Mouse (Mus musculus) intestine, postnatal 0 days (tissue): ENCODE measurements around the gene Kctd2. TPM values are rescaled to one million over a fixed set of nuclear protein-coding genes. Genes with fewer than 3 reads are reported as not detected.

Experiments
- ATAC-seq: fragments of 200-750 bp; cut with Nextera tagmentation; 2 replicates; pipeline ENCODE4 v1.8.0; 2017; ENCODE audit warnings: mild to moderate bottlenecking, moderate TSS enrichment, moderate library complexity
- H3K27ac ChIP-seq: fragments of 300-500 bp; sonication (generic); 2 replicates; pipeline ENCODE4 v1.5.1; 2014; ENCODE audit warnings: mild to moderate bottlenecking, low read depth, low read length, moderate library complexity
- H3K27me3 ChIP-seq: fragments of 300-500 bp; sonication (generic); replicated peaks from 2 replicates; pipeline ENCODE4 v1.6.1; 2014; ENCODE audit warnings: low read length, mixed read lengths; ENCODE audit not compliant: control insufficient read depth, insufficient read depth
- H3K36me3 ChIP-seq: fragments of 300-500 bp; sonication (generic); 2 replicates; pipeline ENCODE4 v1.6.1; 2014; ENCODE audit warnings: mild to moderate bottlenecking, moderate library complexity; ENCODE audit not compliant: control insufficient read depth, insufficient read depth
- H3K4me1 ChIP-seq: fragments of 300-500 bp; sonication (generic); replicated peaks from 2 replicates; pipeline ENCODE4 v1.6.1; 2014; ENCODE audit warnings: antibody characterized with exemption, low read length, mixed read lengths; ENCODE audit not compliant: control insufficient read depth, insufficient read depth
- H3K4me2 ChIP-seq: fragments of 300-500 bp; sonication (generic); replicated peaks from 2 replicates; pipeline ENCODE4 v1.6.1; 2014; ENCODE audit warnings: low read depth, mild to moderate bottlenecking, moderate library complexity
- H3K4me3 ChIP-seq: fragments of 300-500 bp; sonication (generic); 2 replicates; pipeline ENCODE4 v1.5.1; 2014; ENCODE audit warnings: low read depth, low read length
- H3K9ac ChIP-seq: fragments of 300-500 bp; sonication (generic); 2 replicates; pipeline ENCODE4 v1.6.1; 2014; ENCODE audit warnings: mild to moderate bottlenecking, low read depth, low read length
- H3K9me3 ChIP-seq: fragments of 300-500 bp; sonication (generic); 2 replicates; pipeline ENCODE4 v1.6.1; 2016; ENCODE audit warnings: mixed run types; ENCODE audit not compliant: control insufficient read depth
- CTCF ChIP-seq: sonication (generic); IDR thresholded peaks from 2 replicates; pipeline ENCODE4 v1.5.1; 2016; ENCODE audit warnings: low read depth, mild to moderate bottlenecking, control low read depth, antibody characterized with exemption, moderate library complexity
- WGBS: fragments of 180-500 bp; shearing (Covaris S2); extraction: QIAGEN DNeasy Blood & Tissue Kit; methylation state at CpG from one replicate; pipeline ENCODE4 v1.1.7; 2014; 5-methylcytosine and 5-hydroxymethylcytosine counted together
- polyA plus RNA-seq: library from polyadenylated mRNA; unstranded; fragments of >200 nt; fragmentation: Nextera tagmentation; extraction: Ambion mirVana; gene quantifications from 2 replicates; pipeline ENCODE4 v1.2.1, GENCODE M21; 2015

The Kctd2 gene
- polyA plus RNA-seq, 1 experiment from 2014 or later, result 17.5 TPM

DNA sequence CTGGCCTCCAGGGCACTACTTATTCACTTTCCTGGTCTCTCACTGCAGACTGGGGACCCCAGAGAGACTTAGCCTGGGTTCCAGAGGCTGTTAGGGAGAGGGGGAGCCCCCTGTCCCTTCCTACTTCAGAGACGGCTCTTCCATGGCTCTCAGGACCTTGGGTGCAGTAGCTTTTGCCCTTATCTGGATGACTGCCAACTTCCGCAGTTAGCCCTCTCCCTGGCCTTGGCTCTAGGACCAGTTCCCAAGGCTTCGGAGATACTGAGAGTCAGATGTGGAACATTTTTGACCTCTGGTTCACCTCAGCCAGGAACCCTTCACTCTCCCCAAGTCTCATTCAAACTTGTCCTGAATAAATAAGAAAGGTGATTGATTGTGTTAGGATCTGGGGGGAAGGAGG lies 27.0 kb downstream of the Kctd2 start:
- no peak for ATAC-seq
- H3K4me2 ChIP-seq, result peak overlapping the region; percentile 48
- H3K4me1 ChIP-seq, result peaks cover 16% of the 10 kb centered on the region; the same call in 1 of the 2 replicates
- peak overlapping the region; percentile 87 for H3K27ac ChIP-seq
- peak overlapping the region; percentile 34; the same call in 1 of the 2 replicates for H3K9ac ChIP-seq
- TF ChIP-seq CTCF, result no peak
- no peaks in the 10 kb centered on the region for H3K36me3 ChIP-seq
- no peak overlapping the region for H3K4me3 ChIP-seq
- WGBS, result 26% methylated on average over 3 of the region's 3 CpGs
- H3K27me3 ChIP-seq, result no peaks in the 10 kb centered on the region
- H3K9me3 ChIP-seq, result no peaks in the 10 kb centered on the region

- no peak overlapping the region for H3K4me3 ChIP-seq
- no peaks in the 10 kb centered on the region for H3K9me3 ChIP-seq
- no peaks in the 10 kb centered on the region for H3K36me3 ChIP-seq
- ATAC-seq, result peak; percentile 14
- H3K4me2 ChIP-seq, result peak overlapping the region; percentile 48
- H3K27ac ChIP-seq, result peak overlapping the region; percentile 87
- H3K4me1 ChIP-seq, result peaks cover 16% of the 10 kb centered on the region; the same call in 1 of the 2 replicates
- no peak for TF ChIP-seq CTCF
- no peaks in the 10 kb centered on the region for H3K27me3 ChIP-seq
- H3K9ac ChIP-seq, result peak overlapping the region; percentile 34; the same call in 1 of the 2 replicates
- WGBS, result 48% methylated on average over 11 of the region's 11 CpGs
Measured at GRCm38 (mm10) chr11:115447321-115447885, 27.5 kb downstream of the Kctd2 start.

DNA sequence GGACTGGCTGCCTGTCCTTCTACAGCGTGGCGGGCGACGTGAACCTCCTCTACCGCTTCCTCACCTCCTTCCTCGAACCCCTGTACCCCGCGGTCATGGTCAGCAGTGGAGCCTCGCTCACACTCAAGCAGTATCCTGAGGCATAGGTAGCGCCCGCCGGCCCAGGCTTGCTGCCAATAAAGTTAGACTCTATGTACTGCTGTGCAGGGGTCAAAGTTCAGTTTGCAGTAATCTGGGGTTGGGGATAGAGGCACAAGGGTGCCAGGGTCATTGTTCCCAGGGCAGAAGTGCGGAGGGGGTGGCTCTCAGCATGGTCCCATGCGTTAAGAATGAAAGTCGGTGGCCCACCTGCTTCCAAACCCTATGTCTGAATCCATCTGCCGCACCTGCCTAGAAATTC lies 28.1 kb downstream of the Kctd2 start:
- Histone ChIP-seq H3K9ac (0 out of 2 replicates have a peak overlapping the region, but pooled peaks have one; percentile 17), H3K4me1 (peaks cover 16% of the 10 kb centered on the region; the same call in 1 of the 2 replicates), H3K4me3 (no peak overlapping the region), H3K36me3 (no peaks in the 10 kb centered on the region), H3K9me3 (no peaks in the 10 kb centered on the region), H3K27ac (peak overlapping the region; percentile 87), H3K4me2 (peak overlapping the region; percentile 48), H3K27me3 (no peaks in the 10 kb centered on the region)
- WGBS, result 47% methylated on average over 16 of the region's 16 CpGs
- ATAC-seq, result peak; percentile 60
- TF ChIP-seq CTCF, result no peak

- H3K4me1 ChIP-seq, result peaks cover 16% of the 10 kb centered on the region; the same call in 1 of the 2 replicates
- no peak for ATAC-seq
- TF ChIP-seq CTCF, result no peak
- H3K4me2 ChIP-seq, result peak overlapping the region; percentile 37; the same call in 1 of the 2 replicates
- no peaks in the 10 kb centered on the region for H3K27me3 ChIP-seq
- H3K4me3 ChIP-seq, result no peak overlapping the region
- H3K27ac ChIP-seq, result peak overlapping the region; percentile 87
- H3K9me3 ChIP-seq, result no peaks in the 10 kb centered on the region
- WGBS, result 33% methylated on average over 7 of the region's 7 CpGs
- H3K36me3 ChIP-seq, result no peaks in the 10 kb centered on the region
- peak overlapping the region; percentile 11; the same call in 1 of the 2 replicates for H3K9ac ChIP-seq
Measured at GRCm38 (mm10) chr11:115448998-115449397, 29.1 kb downstream of the Kctd2 start.

- H3K4me1 ChIP-seq, result peaks cover 16% of the 10 kb centered on the region; the same call in 1 of the 2 replicates
- no peak overlapping the region for H3K4me3 ChIP-seq
- H3K9ac ChIP-seq, result no peak overlapping the region
- no peaks in the 10 kb centered on the region for H3K36me3 ChIP-seq
- peak overlapping the region; percentile 37 for H3K4me2 ChIP-seq
- WGBS, result 48% methylated on average over 7 of the region's 7 CpGs
- H3K9me3 ChIP-seq, result no peaks in the 10 kb centered on the region
- H3K27ac ChIP-seq, result peak overlapping the region; percentile 87
- TF ChIP-seq CTCF, result no peak
- ATAC-seq, result peak; percentile 85
- H3K27me3 ChIP-seq, result no peaks in the 10 kb centered on the region
Measured at GRCm38 (mm10) chr11:115450176-115450575, 30.2 kb downstream of the Kctd2 start.

GRCm38 (mm10) chr11:115451781-115452241 lies 31.9 kb downstream of the Kctd2 start:
- Histone ChIP-seq H3K4me3 (no peak overlapping the region), H3K4me2 (no peak overlapping the region), H3K36me3 (no peaks in the 10 kb centered on the region), H3K4me1 (peaks cover 18% of the 10 kb centered on the region), H3K27ac (no peak overlapping the region), H3K27me3 (no peaks in the 10 kb centered on the region), H3K9ac (no peak overlapping the region), H3K9me3 (no peaks in the 10 kb centered on the region)
- TF ChIP-seq CTCF, result no peak
- 68% methylated on average over 8 of the region's 8 CpGs for WGBS
- no peak for ATAC-seq
